Mouse (Mus musculus): Measurements from ENCODE around the gene Anxa5. TPM values are rescaled to one million over a fixed set of nuclear protein-coding genes. Genes with fewer than 3 reads are reported as not detected.
A peak's percentile ranks its signal among the peaks of the same experiment; 100 is the strongest.

The Anxa5 gene
- polyA plus RNA-seq, 1 experiment, result 45.1 TPM

GRCm38 (mm10) chr3:36505306-36505705, 29.6 kb upstream of the Anxa5 start:
- TF ChIP-seq CTCF (IDR thresholded peaks at IDR 0.05; ENCODE audit: control insufficient read depth, insufficient read depth, low read length), result no peak
- TF ChIP-seq POLR2A (IDR thresholded peaks at IDR 0.05; ENCODE audit: borderline replicate concordance, control insufficient read depth, low read depth, low read length), result no peak
- Histone ChIP-seq H3K27ac (ENCODE audit: control insufficient read depth, insufficient read depth, low read depth, low read length, poor library complexity) (no peak overlapping the region), H3K4me1 (ENCODE audit: control insufficient read depth, insufficient read depth, low read length) (no peaks in the 10 kb centered on the region), H3K4me3 (replicated peaks; ENCODE audit: control insufficient read depth, low read depth, low read length) (no peak overlapping the region)
- WGBS, result 81% methylated on average over 8 of the region's 8 CpGs

GRCm38 (mm10) chr3:36501546-36501945, 25.9 kb upstream of the Anxa5 start:
- no peak overlapping the region for H3K27ac ChIP-seq (ENCODE audit: control insufficient read depth, insufficient read depth, low read depth, low read length, poor library complexity)
- no peaks in the 10 kb centered on the region for H3K4me1 ChIP-seq (ENCODE audit: control insufficient read depth, insufficient read depth, low read length)
- WGBS, result 63% methylated on average over 7 of the region's 7 CpGs
- no peak for TF ChIP-seq POLR2A (IDR thresholded peaks at IDR 0.05; ENCODE audit: borderline replicate concordance, control insufficient read depth, low read depth, low read length)
- TF ChIP-seq CTCF (IDR thresholded peaks at IDR 0.05; ENCODE audit: control insufficient read depth, insufficient read depth, low read length), result no peak
- no peak overlapping the region for H3K4me3 ChIP-seq (replicated peaks; ENCODE audit: control insufficient read depth, low read depth, low read length)

- TF ChIP-seq POLR2A (IDR thresholded peaks at IDR 0.05; ENCODE audit: borderline replicate concordance, control insufficient read depth, low read depth, low read length), result no peak
- TF ChIP-seq CTCF (IDR thresholded peaks at IDR 0.05; ENCODE audit: control insufficient read depth, insufficient read depth, low read length), result no peak
- Histone ChIP-seq H3K27ac (ENCODE audit: control insufficient read depth, insufficient read depth, low read depth, low read length, poor library complexity) (no peak overlapping the region), H3K4me3 (replicated peaks; ENCODE audit: control insufficient read depth, low read depth, low read length) (no peak overlapping the region), H3K4me1 (ENCODE audit: control insufficient read depth, insufficient read depth, low read length) (no peaks in the 10 kb centered on the region)
- 69% methylated on average over 8 of the region's 8 CpGs for WGBS
Observed at GRCm38 (mm10) chr3:36500976-36501375, 25.3 kb upstream of the Anxa5 start.

DNA sequence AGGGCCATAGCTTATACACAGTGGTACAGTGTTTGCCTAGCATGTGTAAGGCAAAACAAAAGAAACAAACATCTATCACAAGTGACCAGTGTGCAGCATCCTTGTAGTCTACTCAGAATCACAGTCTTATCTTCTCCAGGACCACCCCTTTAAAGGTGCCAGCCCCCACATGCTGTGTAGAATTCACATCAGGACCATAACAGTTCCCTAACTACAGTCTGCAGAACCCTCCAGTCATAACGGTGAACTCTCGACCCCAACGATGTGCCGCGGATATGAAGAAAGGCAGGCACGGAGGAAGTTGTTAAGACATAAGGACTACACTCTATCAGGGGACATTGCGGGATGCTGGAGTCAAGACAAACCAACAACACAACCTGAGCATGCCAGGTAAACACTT, 23.7 kb upstream of the Anxa5 start:
- H3K4me3 ChIP-seq (replicated peaks; ENCODE audit: control insufficient read depth, low read depth, low read length), result no peak overlapping the region
- H3K4me1 ChIP-seq (ENCODE audit: control insufficient read depth, insufficient read depth, low read length), result no peaks in the 10 kb centered on the region
- H3K27ac ChIP-seq (ENCODE audit: control insufficient read depth, insufficient read depth, low read depth, low read length, poor library complexity), result no peak overlapping the region
- 89% methylated on average over 7 of the region's 7 CpGs for WGBS
- no peak for TF ChIP-seq CTCF (IDR thresholded peaks at IDR 0.05; ENCODE audit: control insufficient read depth, insufficient read depth, low read length)
- TF ChIP-seq POLR2A (IDR thresholded peaks at IDR 0.05; ENCODE audit: borderline replicate concordance, control insufficient read depth, low read depth, low read length), result no peak

DNA sequence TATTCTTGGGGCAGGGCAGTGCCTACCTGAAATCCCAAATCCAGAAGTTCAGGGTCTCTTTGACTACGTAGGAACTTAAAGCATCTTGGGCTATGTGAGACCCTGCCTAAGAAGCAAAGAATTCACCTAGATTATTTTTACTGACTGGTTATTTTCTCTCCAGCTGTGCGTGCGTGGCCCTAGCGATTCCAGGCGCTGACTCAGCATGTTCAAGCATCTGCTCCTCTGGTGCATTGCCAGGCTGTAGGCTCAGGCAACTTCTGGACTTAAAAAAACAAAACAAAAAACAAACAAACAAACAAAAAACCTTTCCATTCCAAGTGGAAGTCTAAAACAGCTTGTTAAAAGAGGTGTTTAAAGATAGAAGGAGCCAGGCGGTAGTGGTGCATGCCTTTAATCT, 22.5 kb upstream of the Anxa5 start:
- TF ChIP-seq POLR2A (IDR thresholded peaks at IDR 0.05; ENCODE audit: borderline replicate concordance, control insufficient read depth, low read depth, low read length) (no peak), CTCF (IDR thresholded peaks at IDR 0.05; ENCODE audit: control insufficient read depth, insufficient read depth, low read length) (no peak)
- Histone ChIP-seq H3K27ac (ENCODE audit: control insufficient read depth, insufficient read depth, low read depth, low read length, poor library complexity) (no peak overlapping the region), H3K4me1 (ENCODE audit: control insufficient read depth, insufficient read depth, low read length) (no peaks in the 10 kb centered on the region), H3K4me3 (replicated peaks; ENCODE audit: control insufficient read depth, low read depth, low read length) (no peak overlapping the region)
- 79% methylated on average over 6 of the region's 6 CpGs for WGBS

GRCm38 (mm10) chr3:36496746-36497145, 21.1 kb upstream of the Anxa5 start:
- no peaks in the 10 kb centered on the region for H3K4me1 ChIP-seq (ENCODE audit: control insufficient read depth, insufficient read depth, low read length)
- WGBS, result 15% methylated on average over 14 of the region's 14 CpGs
- TF ChIP-seq POLR2A (IDR thresholded peaks at IDR 0.05; ENCODE audit: borderline replicate concordance, control insufficient read depth, low read depth, low read length) (no peak), CTCF (IDR thresholded peaks at IDR 0.05; ENCODE audit: control insufficient read depth, insufficient read depth, low read length) (peak; percentile 50; the same call in 1 of the 2 replicates)

DNA sequence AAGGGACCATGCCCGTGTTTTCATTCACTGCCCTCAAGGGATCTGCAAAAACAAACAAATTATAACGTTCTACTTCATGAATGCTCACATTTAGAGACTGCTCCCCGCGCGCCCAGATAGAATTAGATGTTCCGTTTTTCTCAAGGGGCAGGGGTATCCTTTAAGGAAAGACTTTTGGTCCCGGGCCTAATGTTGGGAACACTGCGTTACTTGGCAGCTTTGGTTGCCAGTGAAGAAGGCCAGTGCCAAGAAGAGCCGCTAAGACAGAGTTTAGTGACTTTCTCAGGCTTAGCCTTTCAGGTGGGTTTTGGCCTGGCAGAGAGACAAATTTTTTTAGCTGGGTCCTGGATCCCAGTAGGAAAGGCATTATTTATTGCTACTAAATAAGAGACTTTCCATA, 20.6 kb upstream of the Anxa5 start:
- no peak overlapping the region for H3K4me3 ChIP-seq (replicated peaks; ENCODE audit: control insufficient read depth, low read depth, low read length)
- WGBS, result 75% methylated on average over 9 of the region's 9 CpGs
- no peak for TF ChIP-seq CTCF (IDR thresholded peaks at IDR 0.05; ENCODE audit: control insufficient read depth, insufficient read depth, low read length)
- no peak for TF ChIP-seq POLR2A (IDR thresholded peaks at IDR 0.05; ENCODE audit: borderline replicate concordance, control insufficient read depth, low read depth, low read length)

More at GRCm38 (mm10) chr3:36496746-36497145, 21.1 kb upstream of the Anxa5 start:
- H3K4me3 ChIP-seq (replicated peaks; ENCODE audit: control insufficient read depth, low read depth, low read length), result no peak overlapping the region
- no peak overlapping the region for H3K27ac ChIP-seq (ENCODE audit: control insufficient read depth, insufficient read depth, low read depth, low read length, poor library complexity)

GRCm38 (mm10) chr3:36495436-36495835, 19.7 kb upstream of the Anxa5 start:
- H3K4me1 ChIP-seq (ENCODE audit: control insufficient read depth, insufficient read depth, low read length), result no peaks in the 10 kb centered on the region
- TF ChIP-seq CTCF (IDR thresholded peaks at IDR 0.05; ENCODE audit: control insufficient read depth, insufficient read depth, low read length), result peak; percentile 84
- no peak for TF ChIP-seq POLR2A (IDR thresholded peaks at IDR 0.05; ENCODE audit: borderline replicate concordance, control insufficient read depth, low read depth, low read length)
- WGBS, result 9% methylated on average over 6 of the region's 6 CpGs

More for the DNA sequence above, 20.6 kb upstream of the Anxa5 start:
- H3K4me1 ChIP-seq (ENCODE audit: control insufficient read depth, insufficient read depth, low read length), result no peaks in the 10 kb centered on the region
- H3K27ac ChIP-seq (ENCODE audit: control insufficient read depth, insufficient read depth, low read depth, low read length, poor library complexity), result no peak overlapping the region

GRCm38 (mm10) chr3:36494613-36495012, 18.9 kb upstream of the Anxa5 start:
- WGBS, result 53% methylated on average over 2 of the region's 2 CpGs
- no peaks in the 10 kb centered on the region for H3K4me1 ChIP-seq (ENCODE audit: control insufficient read depth, insufficient read depth, low read length)
- TF ChIP-seq CTCF (IDR thresholded peaks at IDR 0.05; ENCODE audit: control insufficient read depth, insufficient read depth, low read length) (no peak), POLR2A (IDR thresholded peaks at IDR 0.05; ENCODE audit: borderline replicate concordance, control insufficient read depth, low read depth, low read length) (no peak)
- no peak overlapping the region for H3K27ac ChIP-seq (ENCODE audit: control insufficient read depth, insufficient read depth, low read depth, low read length, poor library complexity)
- H3K4me3 ChIP-seq (replicated peaks; ENCODE audit: control insufficient read depth, low read depth, low read length), result no peak overlapping the region

More at GRCm38 (mm10) chr3:36495436-36495835, 19.7 kb upstream of the Anxa5 start:
- H3K27ac ChIP-seq (ENCODE audit: control insufficient read depth, insufficient read depth, low read depth, low read length, poor library complexity), result no peak overlapping the region
- H3K4me3 ChIP-seq (replicated peaks; ENCODE audit: control insufficient read depth, low read depth, low read length), result no peak overlapping the region
